Mouse (Mus musculus) hindbrain, embryonic 12.5 days (tissue): ENCODE data around the gene Kng2. TPM values are rescaled to one million over a fixed set of nuclear protein-coding genes. Genes with fewer than 3 reads are reported as not detected.
"Not testable (repeated sequence)": the region's sequence is repeated elsewhere in the genome, so short reads cannot be mapped to it uniquely, and the experiment has no call there.

ENCODE experiments used
- ATAC-seq: fragments of 200-750 bp; cut with Nextera tagmentation; 2 replicates; pipeline ENCODE4 v1.8.0; 2017; ENCODE audit warnings: moderate TSS enrichment; ENCODE audit not compliant: low FRiP score
- H3K27ac ChIP-seq: fragments of 300-500 bp; sonication (generic); 2 replicates; pipeline ENCODE4 v1.5.1; 2016; ENCODE audit warnings: mild to moderate bottlenecking
- H3K27me3 ChIP-seq: fragments of 300-500 bp; sonication (generic); 2 replicates; pipeline ENCODE4 v1.6.1; 2016; ENCODE audit warnings: mild to moderate bottlenecking
- H3K36me3 ChIP-seq: fragments of 300-500 bp; sonication (generic); 2 replicates; pipeline ENCODE4 v1.6.1; 2016; ENCODE audit warnings: mild to moderate bottlenecking
- H3K4me1 ChIP-seq: fragments of 300-500 bp; sonication (generic); 2 replicates; pipeline ENCODE4 v1.6.1; 2016
- H3K4me2 ChIP-seq: fragments of 300-500 bp; sonication (generic); replicated peaks from 2 replicates; pipeline ENCODE4 v1.6.1; 2016; ENCODE audit warnings: mild to moderate bottlenecking
- H3K4me3 ChIP-seq: fragments of 300-500 bp; sonication (generic); 2 replicates; pipeline ENCODE4 v1.5.1; 2016; ENCODE audit warnings: mild to moderate bottlenecking
- H3K9ac ChIP-seq: fragments of 300-500 bp; sonication (generic); 2 replicates; pipeline ENCODE4 v1.6.1; 2016; ENCODE audit warnings: mild to moderate bottlenecking, moderate library complexity
- H3K9me3 ChIP-seq: fragments of 300-500 bp; sonication (generic); replicated peaks from 2 replicates; pipeline ENCODE4 v1.6.1; 2016; ENCODE audit warnings: mild to moderate bottlenecking
- WGBS: fragments of 180-500 bp; shearing (Covaris S2); methylation state at CpG from one replicate; pipeline ENCODE4 v1.1.7; 2016; 5-methylcytosine and 5-hydroxymethylcytosine counted together
- polyA plus RNA-seq: library from polyadenylated mRNA; unstranded; fragments of >200 nt; fragmentation: Nextera tagmentation; extraction: Ambion mirVana; gene quantifications from 2 replicates; pipeline ENCODE4 v1.2.1, GENCODE M21; 2016

Kng2 gene
- polyA plus RNA-seq, 1 experiment from 2014 or later: not detected

GRCm38 (mm10) chr16:22950840-22951395, 78.4 kb downstream of the Kng2 start, which contains the start of gene Hrg:
Gene Hrg (plus strand): TSS chr16:22951072.
- H3K27me3 ChIP-seq: no peaks in the 10 kb centered on the region
- 93% methylated on average over 6 of the region's 6 CpGs for WGBS
- ATAC-seq: no peak

DNA sequence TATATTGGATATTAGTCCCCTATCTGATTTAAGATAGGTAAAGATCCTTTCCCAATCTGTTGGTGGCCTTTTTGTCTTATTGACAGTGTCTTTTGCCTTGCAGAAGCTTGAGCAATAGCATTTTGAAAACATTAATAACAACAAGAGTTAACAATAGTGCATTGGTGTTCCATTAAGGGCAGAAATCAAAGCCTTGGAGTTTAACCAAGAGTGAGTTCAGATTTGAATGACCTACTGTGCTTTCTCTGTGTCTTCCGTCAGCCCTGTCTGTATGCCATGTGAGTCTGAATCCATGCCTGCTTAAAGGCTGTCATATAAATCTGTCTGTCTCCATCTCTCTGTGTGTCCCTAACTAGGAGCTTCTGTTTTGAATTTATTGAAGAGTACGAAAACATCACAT, 81.9 kb downstream of the Kng2 start:
- 83% methylated on average over 2 of the region's 2 CpGs for WGBS

More at GRCm38 (mm10) chr16:22950840-22951395, 78.4 kb downstream of the Kng2 start, which contains the start of gene Hrg:
- Histone ChIP-seq H3K9me3 (no peaks in the 10 kb centered on the region), H3K27ac (no peak within 1 kb of the TSS), H3K36me3 (no peaks in the 10 kb centered on the region), H3K4me1 (peaks cover 8% of the 10 kb centered on the region; the same call in 1 of the 2 replicates), H3K9ac (no peak within 1 kb of the TSS), H3K4me3 (no peak within 1 kb of the TSS), H3K4me2 (no peak within 1 kb of the TSS)

GRCm38 (mm10) chr16:22941825-22942476, 87.3 kb downstream of the Kng2 start:
- H3K27me3 ChIP-seq, H3K4me3 ChIP-seq, ATAC-seq, H3K36me3 ChIP-seq, H3K9me3 ChIP-seq, H3K9ac ChIP-seq, H3K4me2 ChIP-seq, H3K27ac ChIP-seq, H3K4me1 ChIP-seq: not testable (repeated sequence)

More for the DNA sequence above, 81.9 kb downstream of the Kng2 start:
- no peaks in the 10 kb centered on the region for H3K36me3 ChIP-seq
- no peak overlapping the region for H3K27ac ChIP-seq
- no peaks in the 10 kb centered on the region for H3K27me3 ChIP-seq
- no peaks in the 10 kb centered on the region for H3K4me1 ChIP-seq
- no peak overlapping the region for H3K9ac ChIP-seq
- no peak overlapping the region for H3K4me2 ChIP-seq
- no peak for ATAC-seq
- no peak overlapping the region for H3K4me3 ChIP-seq
- no peaks in the 10 kb centered on the region for H3K9me3 ChIP-seq

- Histone ChIP-seq H3K4me2 (no peak overlapping the region), H3K27me3 (no peaks in the 10 kb centered on the region), H3K27ac (no peak overlapping the region), H3K4me1 (no peaks in the 10 kb centered on the region), H3K4me3 (no peak overlapping the region), H3K36me3 (no peaks in the 10 kb centered on the region), H3K9me3 (0 out of 2 replicates have a peak, but pooled peaks cover 4% of the 10 kb centered on the region), H3K9ac (no peak overlapping the region)
- whole genome bisulfite sequencing: 82% methylated on average over 8 of the region's 8 CpGs
- no peak for ATAC-seq
Observed at GRCm38 (mm10) chr16:22939120-22939695, 90.1 kb downstream of the Kng2 start.

GRCm38 (mm10) chr16:22938541-22938940, 90.7 kb downstream of the Kng2 start:
- H3K4me2 ChIP-seq: no peak overlapping the region
- no peaks in the 10 kb centered on the region for H3K36me3 ChIP-seq
- H3K4me3 ChIP-seq: no peak overlapping the region
- no peak overlapping the region for H3K9ac ChIP-seq
- H3K27me3 ChIP-seq: no peaks in the 10 kb centered on the region
- ATAC-seq: no peak
- H3K4me1 ChIP-seq: no peaks in the 10 kb centered on the region
- H3K27ac ChIP-seq: no peak overlapping the region
- 0 out of 2 replicates have a peak, but pooled peaks cover 4% of the 10 kb centered on the region for H3K9me3 ChIP-seq
- whole genome bisulfite sequencing: 67% methylated on average over 2 of the region's 2 CpGs

DNA sequence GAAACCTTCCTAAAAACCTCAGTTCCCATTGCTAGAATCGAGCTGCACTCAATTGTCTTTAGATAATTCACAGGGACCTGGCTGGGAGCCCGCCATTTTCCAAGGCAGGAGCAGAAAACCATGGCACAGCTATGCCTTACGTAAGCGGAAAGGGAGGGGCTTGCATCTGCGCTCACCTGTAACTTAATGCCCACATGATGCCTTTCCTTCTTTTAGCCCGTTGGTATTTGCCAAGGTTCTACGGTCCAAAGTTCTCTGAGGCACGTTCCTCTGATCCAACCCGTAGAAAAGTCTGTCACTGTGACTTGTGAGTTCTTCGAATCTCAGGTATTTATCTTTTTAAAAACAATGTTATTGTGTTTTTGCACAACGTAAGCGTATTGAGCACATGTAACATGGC, 91.7 kb downstream of the Kng2 start:
- no peaks in the 10 kb centered on the region for H3K27me3 ChIP-seq
- H3K9me3 ChIP-seq: 0 out of 2 replicates have a peak, but pooled peaks cover 4% of the 10 kb centered on the region
- no peak overlapping the region for H3K9ac ChIP-seq
- no peak overlapping the region for H3K27ac ChIP-seq
- no peak for ATAC-seq
- no peak overlapping the region for H3K4me2 ChIP-seq
- WGBS: 92% methylated on average over 12 of the region's 12 CpGs
- H3K36me3 ChIP-seq: no peaks in the 10 kb centered on the region
- H3K4me1 ChIP-seq: no peaks in the 10 kb centered on the region
- no peak overlapping the region for H3K4me3 ChIP-seq

Other genes with a start within 250 kb of the Kng2 start
- not detected in 2 replicates for gene Crygs, start 217.9 kb downstream of the Kng2 start, polyA plus RNA-seq
- gene Tbccd1, start 171.8 kb downstream of the Kng2 start, polyA plus RNA-seq: 30.1 and 32.5 TPM in 2 replicates
- 104 and 112 TPM in 2 replicates for gene Dnajb11, start 171.6 kb downstream of the Kng2 start, polyA plus RNA-seq
- gene Ahsg, start 138.2 kb downstream of the Kng2 start, polyA plus RNA-seq: not detected in 2 replicates
- not detected in 2 replicates for gene Fetub, start 111.1 kb downstream of the Kng2 start, polyA plus RNA-seq
- gene Hrg, start 78.4 kb downstream of the Kng2 start, polyA plus RNA-seq: 0.18 TPM in 1 of 2 replicates, not detected in the other
- gene Kng1, start 28.4 kb upstream of the Kng2 start, polyA plus RNA-seq: not detected in 2 replicates
- 240 and 269 TPM in 2 replicates for gene Eif4a2, start 78.0 kb upstream of the Kng2 start, polyA plus RNA-seq
- 94.2 and 97.2 TPM in 2 replicates for gene Rfc4, start 98.3 kb upstream of the Kng2 start, polyA plus RNA-seq
- gene Adipoq, start 117.1 kb upstream of the Kng2 start, polyA plus RNA-seq: not detected in 2 replicates
- gene St6gal1, start 195.3 kb upstream of the Kng2 start, polyA plus RNA-seq: 38.7 and 40.0 TPM in 2 replicates